Mouse (Mus musculus) erythroid progenitor cell, adult 5-6 weeks (primary cell): ENCODE data around the gene Eif2b2. TPM values are rescaled to one million over a fixed set of nuclear protein-coding genes. Genes with fewer than 3 reads are reported as not detected.
A peak's percentile ranks its signal among the peaks of the same experiment; 100 is the strongest.

ENCODE experiments used
- ATAC-seq: replicated peaks from 2 replicates; pipeline ENCODE4 v1.8.0; 2016; ENCODE audit warnings: moderate number of reproducible peaks, mild to moderate bottlenecking, moderate TSS enrichment, inconsistent platforms; ENCODE audit not compliant: poor library complexity, low FRiP score, severe bottlenecking
- total RNA-seq, 2 experiments: library from RNA; stranded (forward) in 1 of 2; stranded (reverse) in 1 of 2; fragments of 150-400 nt in 1 of 2; fragments of 186-747, 209-891 nt in 1 of 2; gene quantifications; 2 replicates each; pipeline versions ENCODE4 v1.2.3 to v1.2.4; 2015 to 2017; ENCODE audit warnings: low replicate concordance in 2 of 2

The Eif2b2 gene
- total RNA-seq (2015; ENCODE audit: low replicate concordance) = 10.9 and 12.3 TPM in 2 replicates
- total RNA-seq (2017; ENCODE audit: low replicate concordance) = 30.0 and 48.4 TPM in 2 replicates

DNA sequence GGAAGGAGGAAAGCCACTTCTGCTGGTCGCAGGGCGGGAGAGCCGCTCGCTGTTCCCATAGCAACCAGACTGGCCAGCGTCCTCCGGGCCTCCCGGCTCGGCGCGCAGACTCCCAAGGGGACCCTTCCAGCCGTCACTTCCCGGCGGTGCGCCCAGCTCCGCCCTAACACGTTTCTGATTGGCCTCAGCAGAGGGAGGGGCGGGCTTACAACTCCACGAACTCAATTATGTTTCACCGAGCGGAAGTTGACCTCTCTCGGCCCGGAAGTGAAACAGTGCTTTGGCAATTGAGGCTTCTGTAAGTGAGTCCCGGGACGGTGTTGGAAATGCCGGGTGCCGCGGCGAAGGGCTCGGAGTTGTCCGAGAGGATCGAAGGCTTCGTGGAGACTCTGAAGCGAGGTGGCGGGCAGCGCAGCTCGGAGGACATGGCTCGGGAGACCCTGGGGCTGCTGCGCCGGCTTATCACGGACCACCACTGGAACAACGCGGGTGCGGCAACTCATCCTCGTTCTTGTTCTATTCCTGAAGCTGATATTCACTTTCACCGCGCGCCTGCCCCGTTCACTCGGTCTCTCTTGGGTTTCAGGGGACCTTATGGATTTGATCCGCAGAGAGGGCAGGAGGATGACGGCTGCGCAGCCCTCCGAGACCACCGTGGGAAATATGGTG lies at the start of gene Eif2b2:
TSS of gene Eif2b2 (plus strand) at position 246 of the 669 bp plus-strand sequence.
- ATAC-seq = peak; percentile 97

GRCm38 (mm10) chr12:85169877-85170276 lies 49.4 kb upstream of the Eif2b2 start:
- ATAC-seq = no peak

GRCm38 (mm10) chr12:85170284-85170947 lies 48.9 kb upstream of the Eif2b2 start:
- no peak for ATAC-seq

DNA sequence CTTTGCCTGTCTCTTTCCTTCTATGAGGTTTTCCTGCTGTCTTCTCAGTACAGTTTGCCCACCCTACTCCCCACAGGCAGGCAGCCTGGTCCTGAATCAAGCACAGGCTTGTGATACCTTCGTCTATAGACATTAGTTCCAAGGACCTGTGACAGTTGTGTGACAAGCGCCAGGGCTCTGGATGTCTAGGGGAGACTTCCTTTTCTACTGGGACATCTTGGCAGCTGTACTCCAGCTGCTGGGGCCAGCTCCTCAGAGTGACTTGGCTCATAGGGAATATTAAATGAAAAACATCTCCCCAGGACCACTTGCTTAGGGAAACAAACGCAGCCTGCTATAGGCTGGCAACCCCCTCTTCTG lies 48.4 kb upstream of the Eif2b2 start:
- ATAC-seq = no peak

DNA sequence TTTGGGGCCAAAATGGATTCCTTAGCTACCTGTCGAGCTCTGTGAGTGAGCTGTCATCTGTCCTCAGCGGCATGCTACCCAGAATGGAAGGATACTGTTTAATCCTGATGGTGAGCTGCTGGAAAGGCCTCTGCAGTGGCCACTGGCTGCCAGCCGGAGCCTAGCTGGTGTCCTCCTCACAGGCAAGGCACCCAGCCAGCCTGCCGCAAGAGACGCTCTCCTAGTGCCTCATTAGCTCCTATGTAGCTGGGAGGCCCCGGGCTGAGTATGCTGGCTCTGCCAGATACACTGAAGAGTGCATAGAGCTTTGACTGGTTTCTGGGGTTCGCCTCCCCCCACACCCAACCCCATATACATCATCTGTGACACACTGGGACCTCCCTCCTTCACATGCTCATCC lies 45.3 kb upstream of the Eif2b2 start:
- ATAC-seq = no peak

DNA sequence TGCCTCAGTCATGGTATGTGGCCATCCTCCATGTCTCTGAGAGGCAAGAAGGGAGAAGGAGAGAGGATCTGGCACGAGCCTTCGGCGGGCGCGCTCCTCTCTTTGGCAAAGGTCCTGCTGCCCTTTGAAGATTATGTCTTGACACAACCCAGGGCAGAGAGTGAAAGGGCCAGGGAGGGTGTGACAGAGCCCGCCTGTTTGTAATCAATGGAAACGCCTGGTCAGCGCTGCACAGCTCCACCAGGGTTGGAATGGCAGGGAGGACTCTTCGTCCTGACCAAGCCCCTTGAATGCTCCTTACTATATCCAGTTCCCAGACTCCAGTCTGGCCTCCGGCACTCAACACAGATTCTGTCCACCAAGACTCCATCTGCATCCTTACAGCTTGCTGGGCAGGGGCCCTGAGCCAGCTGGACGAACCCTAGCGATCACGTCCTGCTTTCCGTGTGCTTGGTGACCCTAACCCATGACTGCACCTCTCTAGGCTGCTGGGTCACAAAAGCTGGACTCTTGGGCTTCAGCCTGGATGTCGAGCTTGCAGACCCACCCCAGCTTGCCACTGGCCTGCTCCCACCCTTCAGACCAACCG lies 44.1 kb upstream of the Eif2b2 start:
- ATAC-seq = no peak

DNA sequence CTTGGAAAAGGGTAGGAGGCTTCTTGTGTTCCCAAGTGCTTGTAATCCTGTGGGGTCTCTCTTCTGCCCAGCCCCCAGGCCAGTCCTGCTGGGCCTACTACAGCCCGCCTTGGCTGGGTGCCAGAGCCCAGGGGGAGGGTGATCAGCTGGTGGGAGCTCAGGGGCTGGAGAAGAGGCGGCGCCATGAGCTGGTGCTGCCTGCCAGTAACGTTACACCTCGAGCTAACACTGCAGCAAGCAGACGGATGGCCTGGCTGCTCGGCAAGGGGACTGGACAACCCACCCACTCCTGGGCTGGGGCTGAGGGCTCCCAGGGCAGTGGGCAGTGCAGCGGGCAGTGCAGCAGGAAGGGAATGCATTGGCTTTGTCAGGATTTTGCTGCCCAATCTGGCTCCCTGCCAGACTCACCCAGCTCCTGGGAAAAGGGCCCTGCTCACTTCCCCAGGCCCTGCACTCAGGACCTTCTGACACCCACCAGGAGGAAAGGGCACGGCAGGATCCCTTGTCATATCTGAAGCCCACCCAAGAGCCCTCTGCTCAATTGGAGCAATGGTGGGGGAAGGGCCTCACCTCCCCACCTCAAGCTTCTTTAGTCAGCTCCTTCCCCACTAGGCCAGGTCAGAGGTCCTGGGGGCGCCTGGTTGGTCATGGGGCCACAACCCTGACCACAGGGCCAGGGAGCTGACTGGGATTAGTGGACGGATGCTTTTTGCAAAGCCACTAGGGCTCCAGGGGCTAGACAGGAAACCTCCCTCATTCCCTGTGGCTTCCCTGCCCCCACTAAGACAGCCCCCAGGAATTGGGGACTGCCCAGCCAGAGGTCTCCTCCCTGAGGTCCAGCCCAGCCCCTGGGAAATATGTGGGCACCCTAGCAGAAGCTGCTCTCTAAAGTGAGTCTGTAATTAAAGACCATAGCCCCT lies 43.1 kb upstream of the Eif2b2 start:
- no peak for ATAC-seq

DNA sequence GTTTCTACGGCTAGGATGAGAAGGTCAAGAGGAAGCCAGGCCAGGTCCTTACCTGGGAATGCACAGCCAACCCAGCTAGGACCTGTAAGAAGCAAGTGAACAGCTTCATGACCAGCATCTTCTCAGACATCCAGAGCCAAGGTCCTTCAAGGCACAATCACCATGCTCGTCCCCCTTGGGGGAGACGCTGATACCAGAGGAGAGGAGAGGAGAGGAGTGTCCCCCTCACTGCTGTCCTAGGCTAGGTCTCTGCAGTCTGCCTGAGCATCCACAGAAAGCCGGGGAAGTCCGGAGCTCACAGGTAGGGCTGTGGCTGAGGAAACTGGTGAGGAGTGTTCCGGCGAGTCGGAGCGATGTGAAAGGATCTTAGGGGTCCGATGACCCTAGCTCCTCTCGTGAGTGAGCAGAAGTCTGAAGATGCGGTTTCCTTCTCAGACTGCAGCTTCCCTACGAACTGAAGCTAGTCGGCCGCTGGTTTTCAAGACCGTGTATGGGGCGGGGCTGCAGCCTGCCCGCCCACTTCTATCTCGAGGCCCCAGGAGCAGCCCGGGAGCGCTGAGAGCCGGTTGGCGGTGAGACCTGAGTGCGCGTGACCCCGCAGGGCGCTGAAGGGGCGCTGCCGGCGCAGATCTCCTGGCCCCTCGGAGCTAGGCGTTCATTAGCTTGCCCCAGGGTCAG lies 42.3 kb upstream of the Eif2b2 start:
- ATAC-seq = 0 out of 2 replicates have a peak, but pooled peaks have one; percentile 39

GRCm38 (mm10) chr12:85177740-85178239 lies 41.5 kb upstream of the Eif2b2 start, which contains the start of gene Pgf:
TSS of gene Pgf (minus strand) at chr12:85177790.
- ATAC-seq = no peak

- ATAC-seq = no peak
Measured at GRCm38 (mm10) chr12:85178294-85178693, 41.0 kb upstream of the Eif2b2 start.

DNA sequence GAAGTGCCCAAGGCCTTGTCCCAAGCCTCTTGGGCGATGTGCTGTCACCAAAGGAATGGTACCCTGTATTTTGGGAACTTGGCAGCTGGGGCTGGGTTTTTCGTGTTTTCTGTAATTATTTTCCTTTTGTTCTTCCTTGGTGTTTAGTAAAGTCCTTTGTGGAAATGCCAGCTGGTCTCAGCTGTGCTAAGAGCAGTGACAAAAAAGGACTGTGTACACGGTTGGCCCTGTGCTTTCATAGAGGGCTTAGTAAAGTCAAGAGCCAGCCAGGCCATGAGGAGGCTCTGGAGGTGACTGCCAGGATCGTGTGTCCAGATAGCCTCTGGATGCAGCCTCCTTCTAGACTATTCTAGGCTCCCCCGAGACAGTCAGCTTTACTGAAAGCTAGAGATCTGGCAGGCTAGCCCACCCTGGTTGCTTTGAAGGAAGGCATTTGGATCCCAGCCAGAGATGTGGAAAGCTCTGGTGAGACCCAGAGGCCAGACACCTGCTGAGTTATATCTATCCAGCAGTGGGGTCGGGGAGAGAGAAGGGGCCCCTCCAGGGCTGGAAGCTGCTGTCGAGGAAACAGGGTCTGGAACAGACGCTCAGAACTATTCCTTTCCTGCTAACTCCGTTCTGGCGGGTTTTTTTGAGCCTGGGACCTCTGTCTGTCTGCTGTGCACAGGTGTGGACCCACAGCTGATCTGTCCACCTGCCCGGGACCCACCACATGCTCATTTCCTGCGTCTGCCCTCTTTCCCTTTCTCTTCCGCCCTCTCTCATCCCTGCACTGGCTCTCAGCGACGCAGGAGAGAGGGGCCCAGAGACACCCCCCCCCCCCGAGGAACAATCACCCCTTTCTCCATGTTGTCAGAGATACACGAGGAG lies 37.6 kb upstream of the Eif2b2 start:
- ATAC-seq = no peak

DNA sequence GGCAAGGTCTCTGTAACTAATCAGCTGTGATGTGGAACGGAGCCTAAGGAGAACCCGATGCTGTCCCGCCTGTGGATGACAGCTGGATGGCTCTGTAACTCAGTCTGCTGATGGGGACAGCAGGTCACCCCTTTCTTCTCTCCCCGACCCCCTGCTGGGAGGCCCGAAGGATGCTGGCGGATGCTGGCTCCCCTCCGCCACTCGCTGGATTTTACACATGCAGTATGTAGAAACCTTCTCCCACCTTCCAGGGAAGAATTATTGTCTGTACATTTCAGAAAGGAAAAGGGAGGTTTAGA lies 37.0 kb upstream of the Eif2b2 start:
- no peak for ATAC-seq

- no peak for ATAC-seq
Measured at GRCm38 (mm10) chr12:85182898-85183297, 36.4 kb upstream of the Eif2b2 start.

GRCm38 (mm10) chr12:85184118-85184517 lies 35.2 kb upstream of the Eif2b2 start:
- ATAC-seq = no peak

DNA sequence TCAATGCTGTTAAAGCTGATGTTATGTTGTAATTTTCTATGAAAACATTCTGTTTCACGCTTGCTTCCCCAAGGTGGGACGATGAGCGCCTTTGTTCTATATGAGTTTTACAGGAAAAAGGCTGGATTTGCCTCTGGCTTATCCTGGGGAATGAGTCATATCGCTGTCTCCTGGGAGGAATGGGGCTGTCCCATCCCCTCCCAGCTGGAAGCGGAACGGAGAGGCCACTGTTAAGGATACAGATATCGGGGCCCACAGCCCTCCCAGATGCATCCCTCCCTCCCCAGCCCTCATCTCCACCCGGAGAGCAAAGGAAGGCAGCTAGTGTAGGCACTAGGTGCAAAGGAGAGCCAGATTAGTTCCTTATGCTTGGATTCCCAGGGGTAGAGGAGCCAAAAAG lies 33.5 kb upstream of the Eif2b2 start:
- no peak for ATAC-seq

GRCm38 (mm10) chr12:85186361-85186760 lies 32.9 kb upstream of the Eif2b2 start:
- no peak for ATAC-seq

- no peak for ATAC-seq
Measured at GRCm38 (mm10) chr12:85190290-85190689, 29.0 kb upstream of the Eif2b2 start.

GRCm38 (mm10) chr12:85192461-85193108 lies 26.7 kb upstream of the Eif2b2 start:
- no peak for ATAC-seq
